Mouse (Mus musculus) liver, embryonic 12.5 days (tissue): Measurements from ENCODE around the gene Frs2. TPM values are rescaled to one million over a fixed set of nuclear protein-coding genes. Genes with fewer than 3 reads are reported as not detected.

Source experiments
- ATAC-seq: fragments of 200-750 bp; cut with Nextera tagmentation; 2 replicates; pipeline ENCODE4 v1.8.0; 2017; ENCODE audit warnings: moderate number of reproducible peaks, mild to moderate bottlenecking, moderate library complexity
- H3K27ac ChIP-seq: fragments of 300-500 bp; sonication (generic); 2 replicates; pipeline ENCODE4 v1.5.1; 2016; ENCODE audit warnings: mild to moderate bottlenecking
- H3K27me3 ChIP-seq: fragments of 300-500 bp; sonication (generic); replicated peaks from 2 replicates; pipeline ENCODE4 v1.6.1; 2016; ENCODE audit warnings: mild to moderate bottlenecking, moderate library complexity
- H3K36me3 ChIP-seq: fragments of 300-500 bp; sonication (generic); 2 replicates; pipeline ENCODE4 v1.6.1; 2016; ENCODE audit warnings: mild to moderate bottlenecking, moderate library complexity
- H3K4me1 ChIP-seq: fragments of 300-500 bp; sonication (generic); 2 replicates; pipeline ENCODE4 v1.6.1; 2016
- H3K4me2 ChIP-seq: fragments of 300-500 bp; sonication (generic); 2 replicates; pipeline ENCODE4 v1.6.1; 2016; ENCODE audit warnings: mild to moderate bottlenecking, moderate library complexity
- H3K4me3 ChIP-seq: fragments of 300-500 bp; sonication (generic); 2 replicates; pipeline ENCODE4 v1.5.1; 2016; ENCODE audit warnings: mild to moderate bottlenecking, moderate library complexity
- H3K9ac ChIP-seq: fragments of 300-500 bp; sonication (generic); 2 replicates; pipeline ENCODE4 v1.6.1; 2016; ENCODE audit warnings: mild to moderate bottlenecking, moderate library complexity
- H3K9me3 ChIP-seq: fragments of 300-500 bp; sonication (generic); replicated peaks from 2 replicates; pipeline ENCODE4 v1.6.1; 2016; ENCODE audit warnings: mild to moderate bottlenecking, moderate library complexity
- WGBS: fragments of 180-500 bp; shearing (Covaris S2); methylation state at CpG from one replicate; pipeline ENCODE4 v1.1.7; 2016; ENCODE audit not compliant: insufficient replicate concordance; 5-methylcytosine and 5-hydroxymethylcytosine counted together
- polyA plus RNA-seq: library from polyadenylated mRNA; unstranded; fragments of >200 nt; fragmentation: Nextera tagmentation; extraction: Ambion mirVana; gene quantifications from 2 replicates; pipeline ENCODE4 v1.2.1, GENCODE M21; 2016

The Frs2 gene
- polyA plus RNA-seq, 1 experiment from 2014 or later: 11.3 TPM

DNA sequence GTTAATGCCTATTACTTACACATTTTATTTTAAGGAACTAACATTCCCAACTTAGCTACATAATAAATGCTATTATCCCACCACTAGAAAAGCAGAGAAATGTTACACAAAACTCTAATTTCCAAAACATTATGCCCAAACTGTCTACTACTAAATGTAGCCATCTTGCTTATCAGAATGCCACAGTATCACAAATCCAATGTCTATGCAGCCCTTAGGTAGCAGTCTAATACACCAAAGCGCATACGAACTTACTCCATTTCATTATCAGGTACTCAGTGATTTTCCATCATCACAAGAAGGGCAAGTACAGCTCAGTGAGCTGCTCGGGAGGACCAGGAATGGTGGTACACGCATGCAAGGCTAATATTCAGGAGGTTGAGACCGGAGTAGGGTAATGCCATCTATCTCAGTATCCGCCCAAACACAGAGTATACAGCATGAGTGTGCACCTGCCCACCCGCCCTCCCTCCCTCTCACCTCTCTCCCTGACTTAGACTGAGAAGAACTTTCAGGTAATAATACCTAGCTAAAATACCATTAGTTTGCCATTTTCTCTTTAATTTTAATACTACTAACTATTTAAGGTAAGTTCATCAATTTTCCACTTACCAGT lies 28.2 kb downstream of the Frs2 start:
- H3K4me1 ChIP-seq: peaks cover 69% of the 10 kb centered on the region
- peak overlapping the region; percentile 41 for H3K9ac ChIP-seq
- ATAC-seq: peak; percentile 92
- peaks cover 17% of the 10 kb centered on the region for H3K36me3 ChIP-seq
- peak overlapping the region; percentile 51 for H3K4me2 ChIP-seq
- WGBS: 68% methylated on average over 7 of the region's 7 CpGs
- no peak overlapping the region; the same call in 1 of the 2 replicates for H3K4me3 ChIP-seq
- H3K27ac ChIP-seq: peak overlapping the region; percentile 80
- no peaks in the 10 kb centered on the region for H3K9me3 ChIP-seq
- H3K27me3 ChIP-seq: no peaks in the 10 kb centered on the region

DNA sequence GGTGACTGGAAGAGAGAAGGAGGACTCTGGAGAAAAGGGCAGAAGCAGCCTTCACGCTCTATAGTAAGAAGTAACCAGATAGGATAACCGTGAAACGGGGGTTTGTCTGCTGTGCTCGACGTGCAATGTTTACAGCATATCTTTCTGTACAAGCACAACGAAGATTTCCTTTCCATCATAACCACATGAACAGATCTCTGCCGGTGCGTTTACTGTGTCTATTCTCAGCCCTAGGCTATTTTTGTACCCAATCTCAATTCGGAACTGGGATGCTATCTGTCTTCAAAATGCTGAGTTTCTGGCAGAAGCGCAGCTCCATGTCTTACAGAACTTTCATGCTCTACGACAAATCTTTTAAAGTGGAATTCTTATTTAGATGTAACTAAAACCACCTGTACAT lies 28.8 kb downstream of the Frs2 start:
- H3K27me3 ChIP-seq: no peaks in the 10 kb centered on the region
- no peaks in the 10 kb centered on the region for H3K9me3 ChIP-seq
- no peak for ATAC-seq
- peak overlapping the region; percentile 22 for H3K4me3 ChIP-seq
- H3K9ac ChIP-seq: peak overlapping the region; percentile 58; the same call in 1 of the 2 replicates
- peaks cover 71% of the 10 kb centered on the region for H3K4me1 ChIP-seq
- H3K4me2 ChIP-seq: peak overlapping the region; percentile 51
- WGBS: 24% methylated on average over 11 of the region's 11 CpGs
- H3K27ac ChIP-seq: peak overlapping the region; percentile 75
- H3K36me3 ChIP-seq: peaks cover 13% of the 10 kb centered on the region

GRCm38 (mm10) chr10:117118421-117118831 lies 29.9 kb downstream of the Frs2 start:
- WGBS: 50% methylated on average over 7 of the region's 7 CpGs
- Histone ChIP-seq H3K9ac (peak overlapping the region; percentile 37; the same call in 1 of the 2 replicates), H3K9me3 (no peaks in the 10 kb centered on the region), H3K4me1 (peaks cover 75% of the 10 kb centered on the region), H3K27me3 (no peaks in the 10 kb centered on the region), H3K36me3 (peaks cover 13% of the 10 kb centered on the region), H3K27ac (peak overlapping the region; percentile 64), H3K4me2 (peak overlapping the region; percentile 19), H3K4me3 (no peak overlapping the region)
- ATAC-seq: no peak

GRCm38 (mm10) chr10:117115652-117116051 lies 32.7 kb downstream of the Frs2 start:
- H3K4me1 ChIP-seq: peaks cover 86% of the 10 kb centered on the region
- H3K4me3 ChIP-seq: no peak overlapping the region
- 75% methylated on average over 3 of the region's 3 CpGs for WGBS
- peaks cover 13% of the 10 kb centered on the region for H3K36me3 ChIP-seq
- H3K9me3 ChIP-seq: no peaks in the 10 kb centered on the region
- H3K27me3 ChIP-seq: no peaks in the 10 kb centered on the region
- no peak for ATAC-seq
- H3K9ac ChIP-seq: no peak overlapping the region
- H3K4me2 ChIP-seq: 0 out of 2 replicates have a peak overlapping the region, but pooled peaks have one; percentile 6
- H3K27ac ChIP-seq: peak overlapping the region; percentile 46

DNA sequence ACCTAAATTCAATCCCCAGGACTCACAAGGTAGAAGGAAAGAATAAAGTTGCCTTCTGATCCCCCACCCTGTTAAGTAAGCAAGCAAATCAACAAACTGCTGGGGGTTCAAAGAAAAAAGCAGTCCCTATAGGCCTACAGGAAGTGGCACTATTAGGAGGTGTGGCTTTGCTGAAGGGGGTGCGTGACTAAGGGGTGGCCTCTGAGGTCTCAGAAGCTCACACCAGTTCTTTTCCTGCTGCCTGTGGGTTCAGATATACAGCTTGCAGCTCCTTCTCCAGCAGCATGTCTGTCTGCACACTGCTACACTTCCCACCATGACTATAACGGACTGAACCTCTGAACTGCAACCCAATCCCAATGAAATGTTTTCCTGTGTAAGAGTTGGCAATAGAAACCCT lies 35.8 kb downstream of the Frs2 start:
- Histone ChIP-seq H3K4me2 (peak overlapping the region; percentile 61), H3K9me3 (no peaks in the 10 kb centered on the region), H3K27ac (peak overlapping the region; percentile 85), H3K36me3 (peaks cover 9% of the 10 kb centered on the region), H3K9ac (peak overlapping the region; percentile 50; the same call in 1 of the 2 replicates), H3K4me3 (0 out of 2 replicates have a peak overlapping the region, but pooled peaks have one; percentile 10), H3K27me3 (no peaks in the 10 kb centered on the region), H3K4me1 (peaks cover 85% of the 10 kb centered on the region)
- 11% methylated on average over 2 of the region's 2 CpGs for WGBS
- peak; percentile 90 for ATAC-seq

DNA sequence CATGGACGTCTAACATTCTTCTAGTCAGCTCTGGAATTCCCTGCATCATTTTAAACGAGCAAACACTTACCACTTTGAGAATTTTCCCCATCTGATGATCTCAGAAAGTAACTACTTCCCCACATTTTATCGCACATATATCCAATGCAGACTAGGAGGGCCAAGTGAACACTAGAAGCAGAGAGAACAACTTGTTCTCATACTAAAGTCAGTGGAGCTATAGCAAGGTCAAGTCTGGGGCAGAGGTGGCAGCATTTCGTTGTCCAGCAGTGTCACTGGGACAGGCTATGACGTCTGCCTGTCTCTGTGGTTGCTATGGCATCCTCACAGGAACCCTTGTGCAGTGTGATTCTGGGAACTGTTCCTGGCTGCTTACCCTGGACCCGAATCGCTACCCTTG lies 36.9 kb downstream of the Frs2 start:
- H3K4me3 ChIP-seq: no peak overlapping the region
- H3K36me3 ChIP-seq: peaks cover 8% of the 10 kb centered on the region; the same call in 1 of the 2 replicates
- H3K4me1 ChIP-seq: peaks cover 94% of the 10 kb centered on the region
- peak overlapping the region; percentile 29 for H3K4me2 ChIP-seq
- ATAC-seq: peak; percentile 18; the same call in 1 of the 2 replicates
- WGBS: 66% methylated on average over 7 of the region's 7 CpGs
- no peaks in the 10 kb centered on the region for H3K9me3 ChIP-seq
- no peaks in the 10 kb centered on the region for H3K27me3 ChIP-seq
- 0 out of 2 replicates have a peak overlapping the region, but pooled peaks have one; percentile 29 for H3K9ac ChIP-seq
- H3K27ac ChIP-seq: peak overlapping the region; percentile 81

DNA sequence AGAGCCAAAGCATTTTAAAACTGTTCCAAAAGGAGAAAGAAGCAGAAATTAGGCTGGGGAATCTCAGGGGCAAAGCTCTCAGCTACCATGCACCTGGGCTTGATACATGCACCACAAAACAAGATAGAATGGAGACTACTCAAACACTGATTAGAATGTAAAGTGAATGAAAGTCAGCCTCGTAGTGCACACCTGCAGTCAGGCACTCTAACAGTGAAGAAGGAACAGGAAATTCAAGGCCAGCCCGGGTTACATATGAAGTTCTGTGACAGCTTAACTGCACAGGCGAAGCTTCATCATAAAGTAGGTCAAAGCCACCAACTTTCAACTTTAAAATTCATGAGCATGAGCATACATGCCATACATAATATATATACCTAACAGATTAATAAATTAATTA lies 38.1 kb downstream of the Frs2 start:
- no peak overlapping the region for H3K9ac ChIP-seq
- H3K27ac ChIP-seq: peak overlapping the region; percentile 81
- peak overlapping the region; percentile 25; the same call in 1 of the 2 replicates for H3K4me2 ChIP-seq
- H3K27me3 ChIP-seq: no peaks in the 10 kb centered on the region
- no peak overlapping the region for H3K4me3 ChIP-seq
- peaks cover 96% of the 10 kb centered on the region for H3K4me1 ChIP-seq
- ATAC-seq: no peak
- 40% methylated on average over 3 of the region's 3 CpGs for WGBS
- no peaks in the 10 kb centered on the region for H3K9me3 ChIP-seq
- peaks cover 8% of the 10 kb centered on the region; the same call in 1 of the 2 replicates for H3K36me3 ChIP-seq

- Histone ChIP-seq H3K36me3 (peaks cover 8% of the 10 kb centered on the region; the same call in 1 of the 2 replicates), H3K4me1 (peaks cover 98% of the 10 kb centered on the region), H3K4me3 (peak overlapping the region; percentile 2; the same call in 1 of the 2 replicates), H3K9me3 (no peaks in the 10 kb centered on the region), H3K4me2 (peak overlapping the region; percentile 65), H3K27ac (peak overlapping the region; percentile 98), H3K9ac (peak overlapping the region; percentile 66), H3K27me3 (no peaks in the 10 kb centered on the region)
- ATAC-seq: peak; percentile 56
- 9% methylated on average over 3 of the region's 3 CpGs for WGBS
Measured at GRCm38 (mm10) chr10:117106686-117107085, 41.6 kb downstream of the Frs2 start.

- Histone ChIP-seq H3K4me2 (peak overlapping the region; percentile 65), H3K9ac (peak overlapping the region; percentile 66), H3K4me3 (peak overlapping the region; percentile 2; the same call in 1 of the 2 replicates), H3K27ac (peak overlapping the region; percentile 98), H3K9me3 (no peaks in the 10 kb centered on the region), H3K27me3 (no peaks in the 10 kb centered on the region), H3K4me1 (peaks cover 93% of the 10 kb centered on the region), H3K36me3 (peaks cover 8% of the 10 kb centered on the region; the same call in 1 of the 2 replicates)
- peak; percentile 91 for ATAC-seq
- 2% methylated on average over 4 of the region's 4 CpGs for WGBS
Measured at GRCm38 (mm10) chr10:117106244-117106643, 42.1 kb downstream of the Frs2 start.

DNA sequence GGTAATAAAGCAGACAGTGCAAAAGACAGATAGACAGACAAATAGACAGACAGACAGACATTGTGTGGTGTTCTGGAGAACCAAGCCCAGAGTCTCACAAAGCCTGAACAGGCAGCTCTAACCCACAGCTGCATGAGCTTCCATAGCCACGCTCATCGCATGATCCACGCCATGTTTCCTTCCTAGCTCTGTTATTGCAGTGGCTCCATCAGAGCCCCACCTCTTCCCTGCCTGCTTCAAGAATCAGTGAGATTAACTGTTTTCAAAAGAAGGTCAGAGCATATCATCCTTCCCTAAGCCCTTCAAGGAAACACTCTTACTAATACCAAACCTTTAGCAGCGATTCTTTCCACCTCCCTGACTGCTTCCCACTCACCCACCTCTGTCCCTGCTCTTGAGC lies 43.3 kb downstream of the Frs2 start:
- Histone ChIP-seq H3K4me2 (peak overlapping the region; percentile 65), H3K4me1 (peaks cover 88% of the 10 kb centered on the region), H3K27me3 (no peaks in the 10 kb centered on the region), H3K36me3 (peaks cover 13% of the 10 kb centered on the region), H3K27ac (peak overlapping the region; percentile 98), H3K9me3 (no peaks in the 10 kb centered on the region), H3K9ac (peak overlapping the region; percentile 63), H3K4me3 (peak overlapping the region; percentile 32)
- WGBS: 35% methylated on average over 4 of the region's 4 CpGs
- ATAC-seq: peak; percentile 45

DNA sequence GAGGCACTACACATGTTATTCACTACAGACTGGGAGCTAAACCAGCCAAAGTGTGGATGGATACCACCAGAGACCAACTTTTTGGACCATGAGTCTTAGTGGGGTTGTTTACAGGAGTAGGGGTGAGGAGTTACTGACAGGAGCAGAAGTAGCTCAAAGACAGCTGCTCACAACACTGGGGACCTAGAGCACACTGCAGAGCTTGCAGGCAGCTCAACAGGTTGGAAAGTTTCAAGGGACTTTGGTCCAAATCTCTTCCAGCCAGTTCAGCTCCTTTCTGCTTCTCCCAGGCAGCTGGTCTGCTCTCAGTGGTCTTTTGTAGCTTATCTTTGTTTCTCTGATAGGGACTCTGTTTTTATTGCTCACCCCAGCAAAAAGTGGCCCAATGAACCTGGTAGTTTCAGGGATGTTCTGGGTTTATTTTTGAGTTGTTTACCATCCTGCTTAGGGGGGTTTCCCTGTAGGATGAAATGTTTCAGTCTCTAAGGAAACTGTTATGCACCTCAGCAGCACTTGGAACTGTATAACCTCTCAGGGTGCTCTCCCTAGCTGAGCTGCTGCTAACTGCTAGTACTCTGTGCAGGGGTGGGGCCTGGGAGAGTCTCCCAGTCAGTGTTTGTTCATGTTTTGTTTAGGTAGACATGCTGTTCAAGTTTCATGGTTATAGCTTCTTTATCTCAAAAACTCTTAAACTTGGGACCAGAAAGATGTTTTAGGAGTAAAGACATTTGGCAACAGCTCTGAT lies 44.3 kb downstream of the Frs2 start:
- Histone ChIP-seq H3K9me3 (no peaks in the 10 kb centered on the region), H3K27me3 (no peaks in the 10 kb centered on the region), H3K36me3 (peaks cover 13% of the 10 kb centered on the region), H3K9ac (peak overlapping the region; percentile 64), H3K27ac (peak overlapping the region; percentile 98), H3K4me3 (no peak overlapping the region), H3K4me2 (peak overlapping the region; percentile 38), H3K4me1 (peaks cover 88% of the 10 kb centered on the region)
- peak; percentile 68 for ATAC-seq

- 64% methylated on average over 5 of the region's 5 CpGs for WGBS
- H3K4me1 ChIP-seq: peaks cover 82% of the 10 kb centered on the region
- peak overlapping the region; percentile 25; the same call in 1 of the 2 replicates for H3K9ac ChIP-seq
- H3K4me2 ChIP-seq: no peak overlapping the region
- peak overlapping the region; percentile 72 for H3K27ac ChIP-seq
- no peak overlapping the region for H3K4me3 ChIP-seq
- H3K9me3 ChIP-seq: no peaks in the 10 kb centered on the region
- H3K27me3 ChIP-seq: no peaks in the 10 kb centered on the region
- no peak for ATAC-seq
- H3K36me3 ChIP-seq: peaks cover 37% of the 10 kb centered on the region
Measured at GRCm38 (mm10) chr10:117100175-117100574, 48.2 kb downstream of the Frs2 start.
